Mouse (Mus musculus) gastrocnemius, adult 2 months (tissue): ENCODE data around the gene Anxa6. TPM values are rescaled to one million over a fixed set of nuclear protein-coding genes. Genes with fewer than 3 reads are reported as not detected.
"Not testable (repeated sequence)": the region's sequence is repeated elsewhere in the genome, so short reads cannot be mapped to it uniquely, and the experiment has no call there.

Experiments
- DNase-seq: peaks from one replicate; pipeline ENCODE4 v3.0.0; 2022
- H3K27ac ChIP-seq: fragments of 200-600 bp; 2 replicates; pipeline ENCODE4 v1.8.1; 2022; ENCODE audit warnings: mild to moderate bottlenecking
- H3K4me3 ChIP-seq: fragments of 200-600 bp; 2 replicates; pipeline ENCODE4 v1.8.1; 2022; ENCODE audit warnings: mild to moderate bottlenecking, moderate library complexity
- CTCF ChIP-seq: fragments of 200-600 bp; IDR thresholded peaks from 2 replicates; pipeline ENCODE4 v1.8.1; 2022; ENCODE audit warnings: antibody characterized with exemption, mild to moderate bottlenecking, moderate library complexity
- intact Hi-C: fragments of 180-260 bp; cut with DNase I; formaldehyde crosslinking; loops from one replicate; pipeline ENCODE4 v1.15.1; 2025
- total RNA-seq, 2 experiments: library from RNA; stranded (reverse); gene quantifications; 2 replicates each; pipeline ENCODE4 v1.2.3; 2021

Anxa6 gene
- total RNA-seq, 2 experiments from 2014 or later = 166 to 187 TPM

DNA sequence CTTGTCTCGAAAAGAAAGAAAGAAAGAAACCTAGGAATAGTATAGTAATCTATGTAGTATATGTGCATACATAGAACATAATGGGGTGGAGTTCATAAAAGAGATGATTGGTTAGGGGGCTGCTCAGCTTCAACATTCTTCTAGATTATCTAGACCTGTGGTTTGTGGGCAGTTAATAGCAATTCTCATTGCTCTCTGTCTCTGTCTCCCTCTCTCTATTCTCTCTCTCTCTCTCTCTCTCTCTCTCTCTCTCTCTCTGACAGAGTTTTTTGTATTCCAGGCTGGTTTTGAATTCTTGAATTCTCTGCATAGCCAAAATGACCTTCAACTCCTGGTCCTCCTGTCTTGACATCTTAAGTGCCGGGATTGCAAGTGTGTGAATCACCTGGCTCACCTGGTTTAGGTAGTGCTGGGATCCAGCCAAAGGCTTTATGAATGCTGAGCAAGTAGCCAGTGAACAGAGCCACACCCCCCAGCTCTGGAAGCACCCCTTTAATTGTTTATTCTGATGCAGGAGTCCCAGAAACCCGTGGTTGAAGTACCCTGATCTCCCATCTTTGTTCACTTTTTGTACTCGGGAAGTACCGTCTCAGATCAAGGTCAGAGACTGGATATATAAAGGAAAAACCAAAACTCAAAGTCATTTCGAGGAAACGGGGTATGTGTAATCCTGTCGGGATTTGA, 61.7 kb downstream of the Anxa6 start:
- DNase-seq = no peak
- Histone ChIP-seq H3K4me3 (no peak overlapping the region), H3K27ac (no peak overlapping the region)
- intact Hi-C loops = no loop called here
- no peak for TF ChIP-seq CTCF

- H3K27ac ChIP-seq = no peak overlapping the region
- intact Hi-C loops = no loop called here
- no peak for TF ChIP-seq CTCF
- DNase-seq = no peak
- H3K4me3 ChIP-seq = no peak overlapping the region
Observed at GRCm38 (mm10) chr11:54965234-54965633, 68.0 kb downstream of the Anxa6 start.

GRCm38 (mm10) chr11:54962810-54963209, 70.4 kb downstream of the Anxa6 start, which contains the start of gene Tnip1:
Tnip1 (minus strand) TSS chr11:54962917.
- no peak for DNase-seq
- peak within 1 kb of the TSS; percentile 15; the same call in 1 of the 2 replicates for H3K4me3 ChIP-seq
- intact Hi-C loops = no loop called here
- no peak for TF ChIP-seq CTCF
- H3K27ac ChIP-seq = peak within 1 kb of the TSS; percentile 58

DNA sequence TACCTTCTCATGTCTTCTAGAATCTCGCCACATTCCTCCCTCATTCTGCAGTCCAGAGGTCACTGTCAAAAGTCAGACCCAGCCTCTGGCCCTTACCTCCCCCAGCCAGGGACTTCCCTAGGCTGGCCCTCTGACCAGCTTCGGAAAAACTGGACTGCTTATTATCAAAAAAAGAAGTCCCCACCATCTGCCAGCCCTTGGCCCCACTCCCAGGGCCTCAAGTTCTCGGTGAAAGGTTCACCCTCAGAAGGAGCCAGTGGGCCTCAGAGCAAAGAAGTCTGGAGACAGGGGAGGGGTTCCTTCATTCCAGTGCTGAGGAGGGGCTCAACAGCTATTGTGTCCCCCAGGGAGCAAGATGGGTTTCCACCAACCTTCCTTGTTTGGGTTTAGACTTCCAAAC, 71.3 kb downstream of the Anxa6 start:
- TF ChIP-seq CTCF = no peak
- DNase-seq = peak; percentile 41
- Histone ChIP-seq H3K4me3 (no peak overlapping the region), H3K27ac (peak overlapping the region; percentile 58)
- intact Hi-C loops = no loop called here

DNA sequence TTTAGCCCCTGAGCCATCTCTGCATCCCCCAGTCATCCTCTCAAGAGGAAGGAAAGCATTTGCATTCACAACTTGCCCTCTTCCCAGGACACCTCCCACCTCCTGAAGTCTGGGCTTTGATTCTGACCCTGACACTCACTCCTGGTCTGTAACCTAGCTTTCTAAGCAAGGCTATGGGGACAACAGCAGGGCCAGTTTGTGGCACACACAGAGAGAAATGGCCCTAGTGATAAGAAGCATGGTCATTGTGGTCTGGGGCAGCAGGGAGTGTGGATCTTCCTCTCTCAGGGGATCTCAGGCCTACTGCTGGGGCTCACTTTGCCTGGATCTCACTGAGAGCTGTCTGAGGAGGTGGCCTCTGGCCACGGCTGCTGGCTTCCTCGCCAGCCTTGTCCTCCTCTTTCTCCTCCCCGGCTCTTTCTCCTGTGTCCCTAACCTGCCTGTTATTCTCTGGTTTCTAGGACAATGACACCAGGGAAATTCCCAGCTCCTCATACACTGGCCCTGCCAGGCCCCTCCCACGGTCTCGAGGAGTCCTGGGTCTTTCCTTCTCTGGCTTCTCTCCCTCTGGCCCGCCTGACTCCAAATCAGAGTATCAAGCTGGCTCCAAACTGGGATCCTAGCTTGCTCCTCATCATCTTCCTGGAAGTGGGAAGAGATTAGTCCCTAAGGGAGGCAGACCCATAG, 71.9 kb downstream of the Anxa6 start:
- no peak for DNase-seq
- intact Hi-C loops = no loop called here
- H3K27ac ChIP-seq = peak overlapping the region; percentile 58
- H3K4me3 ChIP-seq = no peak overlapping the region
- no peak for TF ChIP-seq CTCF

- no peak for DNase-seq
- no peak for TF ChIP-seq CTCF
- intact Hi-C loops = no loop called here
Observed at GRCm38 (mm10) chr11:54960251-54960650, 73.0 kb downstream of the Anxa6 start.

DNA sequence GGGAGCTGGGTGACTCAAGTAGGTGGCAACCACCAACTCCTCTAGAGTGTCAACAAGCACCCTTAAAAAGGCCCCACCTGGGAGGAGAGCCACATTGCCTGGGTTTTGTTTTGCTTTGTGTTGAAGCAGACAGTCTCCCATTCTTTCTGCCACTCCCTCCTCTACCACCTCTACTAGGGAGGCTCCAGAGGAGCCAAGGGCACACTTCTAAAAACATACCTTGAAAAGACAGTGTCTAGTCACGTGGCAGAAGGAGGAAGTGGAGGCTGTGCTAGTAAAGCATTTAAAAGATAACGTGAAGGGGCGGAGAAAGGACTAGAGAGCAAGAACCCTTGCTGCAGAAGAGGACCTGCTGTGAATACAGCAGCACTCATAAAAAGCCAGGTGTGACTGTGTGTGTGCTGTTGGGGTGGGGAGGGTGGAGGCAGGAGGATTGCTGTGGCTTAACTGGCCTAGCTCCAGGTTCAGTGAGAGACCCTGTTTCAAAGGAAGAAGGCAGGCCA, 74.6 kb downstream of the Anxa6 start:
- no peak overlapping the region for H3K4me3 ChIP-seq
- no peak for DNase-seq
- no peak for TF ChIP-seq CTCF
- no peak overlapping the region for H3K27ac ChIP-seq
- intact Hi-C loops = no loop called here

More at GRCm38 (mm10) chr11:54960251-54960650, 73.0 kb downstream of the Anxa6 start:
- Histone ChIP-seq H3K4me3 (no peak overlapping the region), H3K27ac (no peak overlapping the region)

DNA sequence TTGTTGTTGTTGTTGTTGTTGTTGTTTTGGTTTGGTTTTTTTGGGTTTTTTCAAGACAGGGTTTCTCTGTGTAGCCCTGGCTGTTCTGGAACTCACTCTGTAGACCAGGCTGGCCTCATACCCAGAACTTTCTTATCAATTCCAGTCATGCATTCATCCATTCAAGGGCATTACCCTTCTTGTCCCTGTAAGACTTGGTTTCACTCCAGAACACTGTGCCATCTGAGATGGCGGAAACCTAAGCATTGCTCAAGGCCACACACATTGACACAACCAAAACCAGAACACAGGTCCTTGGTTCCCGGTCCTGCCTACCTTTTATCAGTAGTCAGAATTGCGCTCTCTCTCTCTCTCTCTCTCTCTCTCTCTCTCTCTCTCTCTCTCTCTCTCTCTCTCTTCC, 75.5 kb downstream of the Anxa6 start:
- intact Hi-C loops, DNase-seq, H3K27ac ChIP-seq, H3K4me3 ChIP-seq: not testable (repeated sequence)

GRCm38 (mm10) chr11:54956912-54957311, 76.3 kb downstream of the Anxa6 start:
- intact Hi-C loops = no loop called here
- no peak for TF ChIP-seq CTCF
- no peak for DNase-seq
- H3K4me3 ChIP-seq = no peak overlapping the region
- H3K27ac ChIP-seq = no peak overlapping the region; the same call in 1 of the 2 replicates

GRCm38 (mm10) chr11:54955735-54956480, 77.3 kb downstream of the Anxa6 start:
- Histone ChIP-seq H3K4me3 (peak overlapping the region; percentile 83), H3K27ac (peak overlapping the region; percentile 99)
- no peak; the same call in 1 of the 2 replicates for TF ChIP-seq CTCF
- DNase-seq = peak; percentile 100
- intact Hi-C loops = no loop called here

GRCm38 (mm10) chr11:54955400-54955734, 77.9 kb downstream of the Anxa6 start:
- intact Hi-C loops, DNase-seq: not testable (repeated sequence)
- Histone ChIP-seq H3K27ac (peak overlapping the region; percentile 99), H3K4me3 (peak overlapping the region; percentile 83)

- Histone ChIP-seq H3K4me3 (peak overlapping the region; percentile 83), H3K27ac (peak overlapping the region; percentile 99)
- intact Hi-C loops = no loop called here
- DNase-seq = no peak
- TF ChIP-seq CTCF = no peak
Observed at GRCm38 (mm10) chr11:54954716-54955115, 78.5 kb downstream of the Anxa6 start.

DNA sequence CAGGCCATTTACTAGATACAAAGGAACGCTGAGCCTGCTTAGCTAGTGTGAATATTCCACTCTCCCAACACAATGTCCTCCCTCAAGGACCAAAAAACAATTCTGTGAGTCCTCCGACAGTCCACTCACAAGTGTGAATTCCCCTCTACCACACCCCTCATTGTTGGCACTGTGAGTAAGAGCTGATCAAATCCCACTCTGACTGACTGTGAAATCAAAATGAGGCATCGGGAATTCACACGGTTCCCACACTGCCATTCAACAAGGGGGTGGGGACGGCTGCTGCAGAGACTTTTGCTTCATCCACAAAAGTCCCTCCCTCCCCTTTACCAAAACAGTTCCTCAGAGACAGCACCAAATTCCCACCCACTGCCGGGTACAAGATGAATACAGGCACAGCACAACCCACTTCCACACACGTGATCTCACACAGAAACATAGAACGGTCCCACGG, 79.2 kb downstream of the Anxa6 start:
- DNase-seq = no peak
- TF ChIP-seq CTCF = no peak
- intact Hi-C loops = no loop called here
- peak overlapping the region; percentile 83 for H3K4me3 ChIP-seq
- peak overlapping the region; percentile 99; the same call in 1 of the 2 replicates for H3K27ac ChIP-seq
